Comparison of ENCODE assay signal across 7 mouse cellular contexts in genomic region chr3:79203178-79203577, GRCm38 (mm10).
DNase-seq lines count a peak whose midpoint lies in the region; TF ChIP-seq lines count a peak whose summit lies in the region.

No protein-coding gene starts in this region.

- no peaks in the 10 kb centered on the region for H3K27me3 ChIP-seq in heart, adult 2 months (ENCODE audit: control insufficient read depth, insufficient read depth, low read length)

- TF ChIP-seq POLR2A in heart, adult 2 months (IDR thresholded peaks at IDR 0.05; ENCODE audit: insufficient read depth, low read depth, low read length), result peak; percentile 61

- intact Hi-C loops in heart, adult 2 months (cut with DNase I), result loop anchor here (1.0 to 5.0 kb wide), 6 partner anchors 15 to 384 kb away; partner anchors contain the start of genes Fnip2 and Rapgef2

- peaks cover 27% of the 10 kb centered on the region for H3K4me1 ChIP-seq in heart, adult 2 months (ENCODE audit: control insufficient read depth, insufficient read depth, low read length)

- peaks cover 5% of the 10 kb centered on the region for H3K79me2 ChIP-seq in heart, adult 2 months (replicated peaks; ENCODE audit: control insufficient read depth, insufficient read depth, low read length)

- 31% methylated on average over 3 of the region's 3 CpGs for WGBS in heart, adult 2 months

- peak overlapping the region; percentile 25; the same call in 1 of the 2 replicates for H3K4me3 ChIP-seq in heart, adult 2 months

- peak overlapping the region; percentile 94 for H3K27ac ChIP-seq in heart, adult 2 months

- TF ChIP-seq EP300 in heart, adult 2 months (IDR thresholded peaks at IDR 0.05; ENCODE audit: insufficient read depth, low read depth, low read length), result peak; percentile 96

- peak; percentile 39 for DNase-seq in thymus, postnatal 0 days (ENCODE audit: low spot score)
- DNase-seq in thymus, adult 18-20 months, result no peak
- DNase-seq in brain, adult 2 months (ENCODE audit: low read depth, low spot score), result peak; percentile 73
- DNase-seq in heart, adult 2 months, result peak; percentile 75 to 82
- peak; percentile 89 to 92 for DNase-seq in kidney, postnatal 36 days
- DNase-seq in lung, postnatal 36 days, result peak; percentile 94
- no peak for DNase-seq in neural tube, embryonic 10.5 days (ENCODE audit: extremely low spot score, low spot score)

- peaks cover 11% of the 10 kb centered on the region for H3K36me3 ChIP-seq in heart, adult 2 months (ENCODE audit: control insufficient read depth, insufficient read depth, low read length)

- no peak for TF ChIP-seq CTCF in heart, adult 2 months (IDR thresholded peaks at IDR 0.05)

- H3K9ac ChIP-seq in heart, adult 2 months (ENCODE audit: low read depth, low read length), result no peak overlapping the region

Comparison
In these comparisons a context has a peak if more than half of its experiments do, and no peak if none do; other contexts are left out.
1. DNase-seq: peak in thymus, postnatal 0 days (single experiment), brain, adult 2 months (single experiment), heart, adult 2 months (2 of 2), kidney, postnatal 36 days (2 of 2) and lung, postnatal 36 days (single experiment); none in thymus, adult 18-20 months (0 of 2) and neural tube, embryonic 10.5 days (single experiment).